Mouse (Mus musculus): Measurements from ENCODE around the gene Catspere2. TPM values are rescaled to one million over a fixed set of nuclear protein-coding genes. Genes with fewer than 3 reads are reported as not detected.
A peak's percentile ranks its signal among the peaks of the same experiment; 100 is the strongest.
"Not testable (repeated sequence)": the region's sequence is repeated elsewhere in the genome, so short reads cannot be mapped to it uniquely, and the experiment has no call there.

Gene Catspere2
- polyA plus RNA-seq (2015; fragmentation: Nextera tagmentation; extraction: Ambion mirVana), result 0.11 and 0.20 TPM in 2 replicates

- peak; percentile 99 for ATAC-seq (replicated peaks; ENCODE audit: insufficient number of reproducible peaks, insufficient read depth, low FRiP score, low read depth)
- Histone ChIP-seq H3K4me2 (peak within 1 kb of the TSS; percentile 71), H3K4me3 (peak within 1 kb of the TSS; percentile 76), H3K27ac (peak within 1 kb of the TSS; percentile 69), H3K9ac (peak within 1 kb of the TSS; percentile 72)
- WGBS, result 0% methylated on average over 21 of the region's 21 CpGs
- H3K4me1 ChIP-seq (replicated peaks); H3K36me3 ChIP-seq; H3K27me3 ChIP-seq; H3K9me3 ChIP-seq (replicated peaks): not testable (repeated sequence)
Observed at GRCm38 (mm10) chr1:177983024-177983450, at the start of gene Catspere2. TSS of gene Catspere2 (plus strand) at chr1:177983423.

GRCm38 (mm10) chr1:177940422-177940977 lies 42.7 kb upstream of the Catspere2 start:
- H3K27me3 ChIP-seq; H3K9me3 ChIP-seq (replicated peaks); H3K9ac ChIP-seq; ATAC-seq (replicated peaks; ENCODE audit: insufficient number of reproducible peaks, insufficient read depth, low FRiP score, low read depth); H3K4me3 ChIP-seq; H3K4me1 ChIP-seq (replicated peaks); H3K27ac ChIP-seq; H3K36me3 ChIP-seq; H3K4me2 ChIP-seq: not testable (repeated sequence)
- WGBS, result 1% methylated on average over 3 of the region's 4 CpGs

GRCm38 (mm10) chr1:177981276-177981675 lies 1.9 kb upstream of the Catspere2 start:
- no peaks in the 10 kb centered on the region for H3K27me3 ChIP-seq
- WGBS, result 71% methylated on average over 1 of the region's 1 CpGs
- H3K27ac ChIP-seq, result no peak overlapping the region
- H3K9me3 ChIP-seq (replicated peaks), result no peaks in the 10 kb centered on the region
- H3K4me3 ChIP-seq, result no peak overlapping the region
- peaks cover 5% of the 10 kb centered on the region; the same call in 1 of the 2 replicates for H3K4me1 ChIP-seq (replicated peaks)
- no peak overlapping the region for H3K4me2 ChIP-seq
- no peak overlapping the region for H3K9ac ChIP-seq
- no peaks in the 10 kb centered on the region for H3K36me3 ChIP-seq
- ATAC-seq (replicated peaks; ENCODE audit: insufficient number of reproducible peaks, insufficient read depth, low FRiP score, low read depth), result no peak

- H3K27ac ChIP-seq, result peak overlapping the region; percentile 69
- peak overlapping the region; percentile 72 for H3K9ac ChIP-seq
- 0% methylated on average over 21 of the region's 41 CpGs for WGBS
- H3K4me2 ChIP-seq, result peak overlapping the region; percentile 71
- peak; percentile 40 for ATAC-seq (replicated peaks; ENCODE audit: insufficient number of reproducible peaks, insufficient read depth, low FRiP score, low read depth)
- H3K36me3 ChIP-seq; H3K27me3 ChIP-seq; H3K9me3 ChIP-seq (replicated peaks); H3K4me1 ChIP-seq (replicated peaks): not testable (repeated sequence)
- H3K4me3 ChIP-seq, result peak overlapping the region; percentile 76
Observed at GRCm38 (mm10) chr1:177983582-177983981, 359 bp downstream of the Catspere2 start.

- H3K27me3 ChIP-seq, result no peaks in the 10 kb centered on the region
- no peak overlapping the region for H3K9ac ChIP-seq
- peak overlapping the region; percentile 50 for H3K4me2 ChIP-seq
- no peaks in the 10 kb centered on the region for H3K9me3 ChIP-seq (replicated peaks)
- no peak for ATAC-seq (replicated peaks; ENCODE audit: insufficient number of reproducible peaks, insufficient read depth, low FRiP score, low read depth)
- WGBS, result 64% methylated on average over 9 of the region's 9 CpGs
- H3K36me3 ChIP-seq, result no peaks in the 10 kb centered on the region
- H3K4me1 ChIP-seq (replicated peaks), result peaks cover 5% of the 10 kb centered on the region; the same call in 1 of the 2 replicates
- no peak overlapping the region for H3K27ac ChIP-seq
- H3K4me3 ChIP-seq, result peak overlapping the region; percentile 24
Observed at GRCm38 (mm10) chr1:177984206-177984605, 983 bp downstream of the Catspere2 start.

GRCm38 (mm10) chr1:177987476-177987875 lies 4.3 kb downstream of the Catspere2 start:
- ATAC-seq (replicated peaks; ENCODE audit: insufficient number of reproducible peaks, insufficient read depth, low FRiP score, low read depth); H3K27ac ChIP-seq; H3K9me3 ChIP-seq (replicated peaks); H3K27me3 ChIP-seq; H3K4me3 ChIP-seq; H3K9ac ChIP-seq; H3K36me3 ChIP-seq; H3K4me1 ChIP-seq (replicated peaks); H3K4me2 ChIP-seq: not testable (repeated sequence)
- 79% methylated on average over 1 of the region's 1 CpGs for WGBS

GRCm38 (mm10) chr1:178072798-178073197 lies 89.6 kb downstream of the Catspere2 start:
- H3K27ac ChIP-seq; H3K27me3 ChIP-seq; H3K4me3 ChIP-seq; H3K4me1 ChIP-seq (replicated peaks); H3K4me2 ChIP-seq; ATAC-seq (replicated peaks; ENCODE audit: insufficient number of reproducible peaks, insufficient read depth, low FRiP score, low read depth); H3K36me3 ChIP-seq; H3K9me3 ChIP-seq (replicated peaks); H3K9ac ChIP-seq: not testable (repeated sequence)
- WGBS, result 54% methylated on average over 4 of the region's 4 CpGs

- not testable (repeated sequence) for H3K27ac ChIP-seq; H3K27me3 ChIP-seq; H3K9me3 ChIP-seq (replicated peaks); H3K9ac ChIP-seq; ATAC-seq (replicated peaks; ENCODE audit: insufficient number of reproducible peaks, insufficient read depth, low FRiP score, low read depth); H3K4me3 ChIP-seq; H3K4me2 ChIP-seq; H3K36me3 ChIP-seq; H3K4me1 ChIP-seq (replicated peaks)
Observed at GRCm38 (mm10) chr1:178097865-178098264, 114.6 kb downstream of the Catspere2 start.

- WGBS, result 65% methylated on average over 1 of the region's 1 CpGs
Observed at GRCm38 (mm10) chr1:178108514-178108913, 125.3 kb downstream of the Catspere2 start.

GRCm38 (mm10) chr1:178122236-178122635 lies 139.0 kb downstream of the Catspere2 start:
- H3K27ac ChIP-seq; ATAC-seq (replicated peaks; ENCODE audit: insufficient number of reproducible peaks, insufficient read depth, low FRiP score, low read depth); H3K9ac ChIP-seq; H3K4me2 ChIP-seq; H3K36me3 ChIP-seq; H3K4me3 ChIP-seq; H3K27me3 ChIP-seq; H3K9me3 ChIP-seq (replicated peaks); H3K4me1 ChIP-seq (replicated peaks): not testable (repeated sequence)
- 16% methylated on average over 2 of the region's 2 CpGs for WGBS

More at GRCm38 (mm10) chr1:178108514-178108913, 125.3 kb downstream of the Catspere2 start:
- H3K27me3 ChIP-seq; H3K4me2 ChIP-seq; H3K27ac ChIP-seq; ATAC-seq (replicated peaks; ENCODE audit: insufficient number of reproducible peaks, insufficient read depth, low FRiP score, low read depth); H3K9me3 ChIP-seq (replicated peaks); H3K4me3 ChIP-seq; H3K36me3 ChIP-seq; H3K9ac ChIP-seq; H3K4me1 ChIP-seq (replicated peaks): not testable (repeated sequence)

- no peak for ATAC-seq (replicated peaks; ENCODE audit: insufficient number of reproducible peaks, insufficient read depth, low FRiP score, low read depth)
Observed at GRCm38 (mm10) chr1:178134288-178134687, 151.1 kb downstream of the Catspere2 start.

GRCm38 (mm10) chr1:178146513-178146912 lies 163.3 kb downstream of the Catspere2 start:
- H3K27ac ChIP-seq; H3K27me3 ChIP-seq; ATAC-seq (replicated peaks; ENCODE audit: insufficient number of reproducible peaks, insufficient read depth, low FRiP score, low read depth); H3K4me3 ChIP-seq; H3K4me2 ChIP-seq; H3K4me1 ChIP-seq (replicated peaks); H3K9ac ChIP-seq; H3K36me3 ChIP-seq; H3K9me3 ChIP-seq (replicated peaks): not testable (repeated sequence)
- 4% methylated on average over 1 of the region's 2 CpGs for WGBS

More at GRCm38 (mm10) chr1:178134288-178134687, 151.1 kb downstream of the Catspere2 start:
- Histone ChIP-seq H3K9ac (no peak overlapping the region), H3K36me3 (no peaks in the 10 kb centered on the region), H3K4me2 (no peak overlapping the region), H3K27ac (no peak overlapping the region), H3K9me3 (replicated peaks) (no peaks in the 10 kb centered on the region), H3K4me1 (replicated peaks) (no peaks in the 10 kb centered on the region), H3K4me3 (no peak overlapping the region), H3K27me3 (no peaks in the 10 kb centered on the region)
- 90% methylated on average over 12 of the region's 12 CpGs for WGBS

All from heart, embryonic 15.5 days (tissue).